Mouse (Mus musculus): ENCODE measurements around the gene Galntl6.

Gene Galntl6

DNA sequence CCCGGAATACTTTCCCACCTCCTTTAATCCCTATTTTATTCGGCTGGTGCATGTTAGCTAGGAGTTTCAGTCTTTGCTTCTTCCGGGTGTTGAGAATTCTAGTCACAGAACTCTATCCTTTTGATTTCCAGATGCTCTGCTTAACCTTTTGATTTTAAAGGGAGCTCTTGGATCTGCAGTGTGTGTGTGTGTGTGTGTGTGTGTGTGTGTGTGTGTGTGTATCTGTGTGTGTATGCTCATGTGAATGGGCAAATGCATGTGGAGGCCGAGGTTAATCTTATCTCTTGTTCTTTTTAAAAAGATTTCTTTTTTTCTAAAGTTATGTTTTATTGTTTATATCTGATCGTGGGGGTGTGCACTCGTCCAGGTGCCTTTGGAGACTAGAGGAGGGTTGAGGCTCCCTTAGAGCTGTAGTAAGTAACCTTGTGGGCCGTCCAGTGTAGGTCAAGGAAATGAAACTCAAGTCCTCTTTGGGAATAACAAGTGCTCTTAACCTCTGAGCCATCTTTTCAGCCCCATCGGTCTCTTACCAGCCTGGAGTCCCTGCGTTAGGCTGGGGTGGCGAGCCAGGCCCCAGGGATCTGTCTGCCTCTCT is 1145.9 kb downstream of the Galntl6 start:
- peak; percentile 34 for DNase-seq (ENCODE audit: low read depth, low spot score)

- DNase-seq (ENCODE audit: low read depth, low spot score), result peak; percentile 83
These were observed 1146.6 kb downstream of the Galntl6 start for GRCm38 (mm10) chr8:57765726-57766351.

DNA sequence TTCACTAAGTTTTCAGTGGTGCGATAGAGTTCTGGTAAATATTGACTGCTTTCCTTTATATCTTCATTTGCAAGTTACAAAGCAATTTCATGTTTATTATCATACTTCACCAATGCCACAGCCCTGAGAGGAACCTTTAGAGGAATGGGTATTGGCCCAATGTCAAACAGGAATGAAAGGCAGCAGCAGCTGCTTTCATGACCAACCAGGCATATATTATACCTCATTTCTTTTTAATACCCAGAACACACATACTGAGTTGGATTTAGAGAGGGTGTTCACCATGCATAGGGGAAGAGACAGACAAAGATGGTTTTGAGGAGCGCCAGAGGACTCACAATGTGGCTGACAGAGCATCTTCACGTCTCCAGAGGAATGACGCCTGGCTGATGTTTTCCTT is 1147.2 kb downstream of the Galntl6 start:
- no peak for DNase-seq (ENCODE audit: low read depth, low spot score)

DNA sequence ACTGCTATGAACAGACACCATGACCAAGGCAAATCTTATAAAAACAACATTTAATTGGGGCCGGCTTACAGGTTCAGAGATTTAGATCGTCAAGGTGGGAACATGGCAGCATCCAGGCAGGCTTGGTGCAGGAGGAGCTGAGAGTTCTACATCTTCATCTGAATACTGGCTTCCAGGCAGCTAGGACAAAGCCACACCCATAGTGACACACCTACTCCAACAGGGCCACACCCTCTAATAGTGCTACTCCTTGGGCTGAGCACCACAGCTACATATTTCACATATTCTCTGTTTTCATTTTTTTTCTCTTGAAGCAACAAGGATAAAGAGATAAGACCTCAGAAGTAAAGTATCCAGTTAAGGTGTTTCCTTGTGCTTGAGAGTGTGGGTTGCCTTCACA is 1149.8 kb downstream of the Galntl6 start:
- DNase-seq (ENCODE audit: low read depth, low spot score), result peak; percentile 77

DNA sequence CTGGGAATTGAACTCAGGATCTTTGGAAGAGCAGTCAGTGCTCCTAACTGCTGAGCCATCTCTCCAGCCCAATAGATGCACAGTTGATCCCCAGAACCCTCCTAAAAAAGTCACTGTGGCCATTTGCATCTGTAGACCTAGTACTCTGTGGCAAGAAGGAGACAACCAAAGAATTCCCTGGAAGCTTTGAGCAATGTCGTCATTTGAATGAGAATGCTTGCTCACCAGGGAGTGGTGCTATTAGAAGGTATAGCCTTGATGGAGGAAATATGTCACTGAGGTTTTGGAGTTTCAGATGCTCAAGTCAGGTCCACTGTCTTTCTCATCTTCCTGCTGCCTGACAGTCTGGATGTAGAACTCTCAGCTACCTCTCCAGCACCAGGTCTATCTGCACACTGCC is 1151.5 kb downstream of the Galntl6 start:
- peak; percentile 86 for DNase-seq (ENCODE audit: low read depth, low spot score)

- DNase-seq (ENCODE audit: low read depth, low spot score), result no peak
These were observed 1153.6 kb downstream of the Galntl6 start for GRCm38 (mm10) chr8:57758857-57759256.

- DNase-seq (ENCODE audit: low read depth, low spot score), result no peak
These were observed 1155.0 kb downstream of the Galntl6 start for GRCm38 (mm10) chr8:57757476-57757875.

- no peak for DNase-seq (ENCODE audit: low read depth, low spot score)
These were observed 1158.4 kb downstream of the Galntl6 start for GRCm38 (mm10) chr8:57754066-57754465.

GRCm38 (mm10) chr8:57743636-57744035 is 1168.8 kb downstream of the Galntl6 start:
- DNase-seq (ENCODE audit: low read depth, low spot score), result no peak

DNA sequence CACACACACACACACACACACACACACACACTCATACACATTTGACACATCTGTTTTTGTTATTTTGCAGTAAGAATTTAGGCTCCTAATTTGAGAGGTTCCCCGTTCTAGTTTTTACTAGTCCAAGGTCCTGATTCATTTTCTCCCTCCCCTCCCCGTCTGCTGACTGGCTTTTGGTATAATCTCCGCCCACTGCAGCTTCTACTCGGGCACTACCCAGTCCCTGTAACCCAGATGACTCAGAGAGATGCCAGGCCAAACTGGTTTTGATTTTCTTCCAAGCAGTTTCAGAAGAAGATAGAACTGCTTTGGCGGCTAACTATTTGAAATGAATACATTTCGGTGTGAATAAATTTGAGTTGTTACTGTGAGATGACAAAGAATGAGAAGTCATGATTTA is 1170.5 kb downstream of the Galntl6 start:
- no peak for DNase-seq (ENCODE audit: low read depth, low spot score)

DNA sequence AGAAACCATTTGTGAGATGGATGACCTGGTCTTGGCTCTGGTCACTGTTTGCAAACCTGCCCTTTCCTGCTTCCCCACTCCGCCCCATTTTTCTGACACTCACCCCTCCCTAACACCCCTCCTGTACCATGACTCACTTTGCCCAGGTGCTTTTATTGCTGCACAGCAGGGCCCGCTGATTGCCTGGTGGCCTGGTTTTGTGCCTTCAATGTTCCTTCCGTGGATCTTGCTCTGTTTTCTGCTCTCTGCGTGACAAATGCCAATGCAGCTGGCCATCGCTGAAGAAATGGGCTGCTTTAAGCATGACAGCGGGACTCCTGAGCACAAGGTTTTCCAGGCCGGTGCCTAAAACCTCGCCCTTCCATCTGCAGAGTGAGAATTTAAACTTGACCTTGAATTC is 1171.1 kb downstream of the Galntl6 start:
- DNase-seq (ENCODE audit: low read depth, low spot score), result peak; percentile 59

- peak; percentile 68 for DNase-seq (ENCODE audit: low read depth, low spot score)
These were observed 1175.2 kb downstream of the Galntl6 start for GRCm38 (mm10) chr8:57737281-57737680.

DNA sequence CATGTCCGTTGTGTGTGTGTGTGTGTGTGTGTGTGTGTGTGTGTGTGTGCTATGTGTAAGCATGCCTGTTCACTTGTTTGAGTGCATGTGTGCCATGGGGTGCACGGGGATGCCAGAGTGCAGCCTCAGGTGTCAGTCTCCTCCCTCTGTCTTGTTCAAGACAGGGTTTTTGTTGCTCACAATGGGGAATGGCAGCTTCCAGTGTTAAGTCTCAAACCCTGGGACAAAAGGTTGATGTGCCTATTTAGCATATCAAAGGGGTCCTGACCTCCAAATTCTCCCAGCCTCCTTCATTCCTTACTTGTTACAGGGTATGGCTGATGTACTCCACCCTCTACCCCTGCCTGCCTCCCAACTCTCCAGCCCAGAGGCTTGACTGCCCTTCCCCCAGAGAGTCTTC is 1179.6 kb downstream of the Galntl6 start:
- DNase-seq (ENCODE audit: low read depth, low spot score), result peak; percentile 99

DNA sequence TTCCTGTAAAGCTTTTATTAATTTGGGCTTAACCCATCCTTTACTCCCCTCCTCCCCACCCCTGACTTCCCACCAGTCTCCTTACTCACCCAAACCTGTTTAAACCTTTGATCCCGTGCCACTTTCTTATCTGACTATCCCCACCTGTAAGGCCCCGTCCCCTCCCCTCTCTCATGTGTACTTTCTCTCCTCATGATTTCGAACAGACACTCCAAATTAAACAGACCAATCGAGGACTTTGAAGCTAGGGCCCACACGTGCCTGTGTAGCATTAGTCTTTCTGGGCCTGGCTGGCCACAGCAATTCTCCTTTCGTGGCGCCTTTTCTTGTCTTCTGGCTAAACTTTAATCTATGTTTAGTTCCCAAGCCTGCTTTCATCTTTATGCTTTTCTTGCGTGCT is 1180.8 kb downstream of the Galntl6 start:
- no peak for DNase-seq (ENCODE audit: low read depth, low spot score)

- DNase-seq (ENCODE audit: low read depth, low spot score), result no peak
These were observed 1184.2 kb downstream of the Galntl6 start for GRCm38 (mm10) chr8:57728276-57728675.

- DNase-seq (ENCODE audit: low read depth, low spot score), result no peak
These were observed 1187.4 kb downstream of the Galntl6 start for GRCm38 (mm10) chr8:57724843-57725627.

All from ES-CJ7 (cell line).